Mouse (Mus musculus): ENCODE measurements at regions not wholly inside any gene's neighbourhood (a gene's known extent, or its start where the extent isn't known, plus 50 kb on each side); places are given as distances from the start of the nearest gene placed in this dataset.

- TF ChIP-seq CTCF (conservative IDR thresholded peaks at IDR 0.05; ENCODE audit: low read length) (no peak), NANOG (IDR thresholded peaks at IDR 0.05; ENCODE audit: borderline replicate concordance, low read length) (no peak), POU5F1 (IDR thresholded peaks at IDR 0.05; ENCODE audit: borderline replicate concordance, low read length) (no peak)
Observed at GRCm38 (mm10) chr3:149332105-149332504, 341.8 kb upstream of the Adgrl2 start.
